Mouse (Mus musculus) splenic B cell, adult 2 months (primary cell): ENCODE results near the gene Dusp14.
A peak's percentile ranks its signal among the peaks of the same experiment; 100 is the strongest.

Experiments used
- DNase-seq: peaks from one replicate; pipeline ENCODE4 v3.0.0-alpha.2; 2011; ENCODE audit warnings: low read depth, low spot score
- H3K27me3 ChIP-seq: 2 replicates; pipeline ENCODE4 v1.6.1; 2012; ENCODE audit warnings: mild to moderate bottlenecking, low read length, moderate library complexity, mixed read lengths; ENCODE audit not compliant: control insufficient read depth, poor library complexity, insufficient read depth, severe bottlenecking
- H3K36me3 ChIP-seq: 2 replicates; pipeline ENCODE4 v1.6.1; 2012; ENCODE audit warnings: mild to moderate bottlenecking, low read length, moderate library complexity, mixed read lengths; ENCODE audit not compliant: control insufficient read depth, poor library complexity, insufficient read depth, severe bottlenecking

Gene Dusp14

GRCm38 (mm10) chr11:84069034-84069370 is at the start of gene Dusp14:
Gene Dusp14, minus strand, starts transcription at chr11:84069261.
- DNase-seq, result peak; percentile 35
- Histone ChIP-seq H3K36me3 (no peaks in the 10 kb centered on the region), H3K27me3 (no peaks in the 10 kb centered on the region; the same call in 1 of the 2 replicates)

- Histone ChIP-seq H3K27me3 (no peaks in the 10 kb centered on the region), H3K36me3 (0 out of 2 replicates have a peak, but pooled peaks cover 1% of the 10 kb centered on the region)
- DNase-seq, result no peak
These were observed 48.4 kb upstream of the Dusp14 start for GRCm38 (mm10) chr11:84117431-84117830.

DNA sequence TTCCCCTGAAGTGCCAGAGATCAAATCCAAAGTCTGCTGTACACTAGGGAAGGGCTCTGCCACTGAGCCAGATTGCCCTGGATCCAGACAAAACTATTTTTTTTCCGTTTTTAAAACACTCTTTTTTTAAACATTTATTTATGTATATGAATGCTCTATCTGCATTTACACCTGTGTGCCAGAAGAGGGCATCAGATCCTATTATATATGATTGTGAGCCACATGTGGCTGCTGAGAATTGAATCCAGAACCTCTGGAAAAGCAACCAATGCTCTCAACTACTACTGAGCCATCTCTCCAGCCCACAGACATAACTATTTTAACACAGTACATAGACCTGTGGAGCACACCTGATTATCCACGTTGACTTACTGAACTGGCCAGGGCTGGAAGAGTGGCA is 47.2 kb upstream of the Dusp14 start:
- peak; percentile 6 for DNase-seq
- H3K27me3 ChIP-seq, result no peaks in the 10 kb centered on the region
- 0 out of 2 replicates have a peak, but pooled peaks cover 1% of the 10 kb centered on the region for H3K36me3 ChIP-seq

DNA sequence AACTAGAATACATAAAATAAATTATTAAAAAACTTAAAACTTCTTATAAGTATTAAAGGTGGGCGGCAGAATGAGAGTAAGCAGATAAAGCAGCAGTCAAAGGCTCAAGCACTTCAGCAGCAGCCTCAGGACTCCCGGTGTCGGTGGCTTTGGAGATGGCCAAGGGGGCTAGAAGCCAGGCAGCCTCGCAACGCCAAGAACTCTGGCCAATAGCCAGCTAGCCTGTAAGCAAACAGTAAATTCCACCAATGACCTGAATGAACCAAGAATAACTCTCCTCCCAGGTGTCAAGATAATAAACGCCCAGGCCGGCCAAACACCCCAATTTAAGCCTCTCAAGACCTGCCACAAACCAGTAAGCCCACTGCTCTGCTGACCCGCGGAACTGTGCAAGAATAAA is 46.6 kb upstream of the Dusp14 start:
- DNase-seq, result no peak
- 0 out of 2 replicates have a peak, but pooled peaks cover 1% of the 10 kb centered on the region for H3K36me3 ChIP-seq
- no peaks in the 10 kb centered on the region for H3K27me3 ChIP-seq

- Histone ChIP-seq H3K36me3 (no peaks in the 10 kb centered on the region), H3K27me3 (no peaks in the 10 kb centered on the region)
- no peak for DNase-seq
These were observed 44.6 kb upstream of the Dusp14 start for GRCm38 (mm10) chr11:84113623-84114022.

GRCm38 (mm10) chr11:84107137-84107536 is 38.1 kb upstream of the Dusp14 start:
- no peak for DNase-seq
- Histone ChIP-seq H3K36me3 (no peaks in the 10 kb centered on the region), H3K27me3 (no peaks in the 10 kb centered on the region)

- DNase-seq, result no peak
- no peaks in the 10 kb centered on the region for H3K36me3 ChIP-seq
- H3K27me3 ChIP-seq, result no peaks in the 10 kb centered on the region
These were observed 35.0 kb upstream of the Dusp14 start for GRCm38 (mm10) chr11:84104036-84104435.

DNA sequence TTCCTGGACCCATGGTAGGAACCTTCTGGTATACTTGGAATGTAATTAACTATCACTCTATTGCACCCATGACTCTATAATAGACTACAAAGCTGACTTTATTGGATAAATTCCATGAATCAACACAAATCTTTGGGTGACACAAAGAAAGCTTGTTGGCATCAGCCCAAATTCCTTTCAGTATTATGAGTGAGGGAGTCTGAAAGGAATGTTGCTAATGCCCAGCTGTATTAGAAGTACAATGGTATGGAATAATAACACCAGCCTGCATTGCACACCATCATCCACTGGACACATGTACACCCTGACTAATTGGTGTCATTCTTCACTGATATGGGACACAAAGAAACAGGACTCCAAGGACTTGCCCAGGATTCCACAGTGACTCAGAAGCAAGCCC is 32.1 kb upstream of the Dusp14 start:
- no peak for DNase-seq
- Histone ChIP-seq H3K36me3 (no peaks in the 10 kb centered on the region), H3K27me3 (no peaks in the 10 kb centered on the region)

DNA sequence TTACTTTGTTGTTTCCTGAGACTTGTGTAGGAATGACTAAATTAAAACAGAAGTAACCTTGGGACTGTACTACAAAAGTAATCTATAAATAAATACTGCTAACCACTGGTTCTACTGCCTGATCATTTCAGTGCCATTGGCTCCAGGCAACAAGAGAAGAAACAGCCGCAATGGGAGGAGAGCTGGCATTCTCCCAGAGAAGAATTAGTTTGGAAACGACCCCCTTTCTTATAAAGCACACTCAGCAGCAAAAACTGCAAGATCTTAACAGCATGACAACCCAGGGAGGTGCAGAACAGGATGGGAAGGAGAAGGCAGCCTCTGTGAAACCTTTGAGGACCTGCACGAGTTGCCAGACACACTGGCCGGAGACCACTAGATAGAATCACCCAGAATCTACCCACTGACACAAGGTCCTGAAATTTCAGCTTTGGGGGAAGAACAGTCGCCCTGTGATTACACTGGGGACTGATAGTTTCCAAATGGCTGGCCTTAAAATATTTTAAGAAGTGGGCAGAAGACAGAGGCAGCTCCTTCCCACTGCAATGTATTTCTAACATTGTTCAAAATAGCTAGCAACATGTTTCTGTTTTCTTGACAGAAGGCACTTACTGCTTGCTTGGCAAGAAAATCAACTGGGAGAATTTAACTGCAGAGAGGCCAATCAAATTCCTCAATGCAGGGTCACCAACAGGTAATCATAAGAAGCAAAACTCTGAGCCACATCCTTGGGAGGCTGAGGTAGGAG is 28.4 kb upstream of the Dusp14 start:
- Histone ChIP-seq H3K36me3 (no peaks in the 10 kb centered on the region), H3K27me3 (no peaks in the 10 kb centered on the region)
- no peak for DNase-seq

DNA sequence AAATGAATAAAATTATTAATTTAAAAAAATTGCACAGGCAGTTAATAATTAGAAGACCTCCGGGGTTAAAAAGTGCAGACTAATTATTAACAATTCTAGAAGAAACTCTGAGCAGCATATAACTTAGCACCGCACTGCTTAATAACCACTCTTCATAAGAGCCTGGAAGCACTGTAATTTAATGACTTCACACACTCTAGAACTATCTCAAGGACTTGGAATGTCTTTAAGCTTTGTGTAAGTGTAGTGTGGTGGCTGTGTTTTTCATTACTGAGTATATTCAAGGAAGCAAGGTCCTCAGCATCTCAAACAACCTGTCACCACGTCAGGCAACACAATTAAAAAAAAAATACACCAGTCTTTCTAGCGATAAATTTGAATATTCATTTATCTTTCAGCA is 26.0 kb upstream of the Dusp14 start:
- H3K36me3 ChIP-seq, result 0 out of 2 replicates have a peak, but pooled peaks cover 1% of the 10 kb centered on the region
- no peak for DNase-seq
- H3K27me3 ChIP-seq, result no peaks in the 10 kb centered on the region

GRCm38 (mm10) chr11:84090572-84090971 is 21.5 kb upstream of the Dusp14 start:
- no peaks in the 10 kb centered on the region for H3K27me3 ChIP-seq
- peak; percentile 16 for DNase-seq

GRCm38 (mm10) chr11:84081901-84082300 is 12.8 kb upstream of the Dusp14 start:
- H3K27me3 ChIP-seq, result no peaks in the 10 kb centered on the region
- no peaks in the 10 kb centered on the region for H3K36me3 ChIP-seq
- no peak for DNase-seq

More at GRCm38 (mm10) chr11:84090572-84090971, 21.5 kb upstream of the Dusp14 start:
- H3K36me3 ChIP-seq, result 0 out of 2 replicates have a peak, but pooled peaks cover 1% of the 10 kb centered on the region

GRCm38 (mm10) chr11:84080327-84080726 is 11.3 kb upstream of the Dusp14 start:
- Histone ChIP-seq H3K27me3 (no peaks in the 10 kb centered on the region), H3K36me3 (no peaks in the 10 kb centered on the region)
- no peak for DNase-seq

- Histone ChIP-seq H3K36me3 (no peaks in the 10 kb centered on the region), H3K27me3 (no peaks in the 10 kb centered on the region)
- DNase-seq, result no peak
These were observed 10.8 kb upstream of the Dusp14 start for GRCm38 (mm10) chr11:84079887-84080286.

GRCm38 (mm10) chr11:84079361-84079760 is 10.3 kb upstream of the Dusp14 start:
- Histone ChIP-seq H3K36me3 (no peaks in the 10 kb centered on the region), H3K27me3 (no peaks in the 10 kb centered on the region)
- DNase-seq, result no peak

DNA sequence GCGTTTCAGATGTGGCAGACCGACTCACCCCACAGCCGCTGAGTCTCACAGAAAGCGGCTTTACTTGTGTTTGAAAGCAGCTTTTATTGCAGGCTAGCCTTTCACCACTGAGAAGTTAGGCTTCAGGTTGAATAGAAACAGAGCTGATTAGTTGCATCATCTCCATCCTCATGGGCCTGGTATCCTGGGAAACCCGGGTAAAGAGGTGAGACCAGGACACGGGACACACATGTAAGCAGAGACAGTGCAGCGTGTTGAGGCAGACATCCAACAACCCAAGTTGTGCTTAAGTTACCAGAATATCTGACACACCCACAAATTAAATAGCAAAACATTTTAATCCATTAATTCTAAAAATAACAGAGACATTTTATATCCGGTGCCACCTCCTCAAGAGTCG is 9.5 kb upstream of the Dusp14 start:
- no peaks in the 10 kb centered on the region for H3K36me3 ChIP-seq
- DNase-seq, result no peak
- H3K27me3 ChIP-seq, result no peaks in the 10 kb centered on the region
